Mouse (Mus musculus) stomach, embryonic 14.5 days (tissue): Measurements from ENCODE around the gene Paqr4. TPM values are rescaled to one million over a fixed set of nuclear protein-coding genes. Genes with fewer than 3 reads are reported as not detected.
A peak's percentile ranks its signal among the peaks of the same experiment; 100 is the strongest.

Experiments used
- ATAC-seq: fragments of 200-750 bp; cut with Nextera tagmentation; 2 replicates; pipeline ENCODE4 v1.8.0; 2017; ENCODE audit warnings: low read depth, moderate TSS enrichment; ENCODE audit not compliant: insufficient number of reproducible peaks, insufficient read depth, low FRiP score
- H3K27ac ChIP-seq: fragments of 300-500 bp; sonication (generic); 2 replicates; pipeline ENCODE4 v1.5.1; 2014; ENCODE audit warnings: mild to moderate bottlenecking, low read length, moderate library complexity, mixed read lengths
- H3K27me3 ChIP-seq: fragments of 300-500 bp; sonication (generic); 2 replicates; pipeline ENCODE4 v1.6.1; 2014; ENCODE audit warnings: low read length, control low read depth, mixed read lengths; ENCODE audit not compliant: control insufficient read depth, insufficient read depth
- H3K36me3 ChIP-seq: fragments of 300-500 bp; sonication (generic); 2 replicates; pipeline ENCODE4 v1.6.1; 2014; ENCODE audit warnings: mild to moderate bottlenecking, control low read depth, low read length, moderate library complexity, mixed read lengths; ENCODE audit not compliant: control insufficient read depth, insufficient read depth
- H3K4me1 ChIP-seq: fragments of 300-500 bp; sonication (generic); 2 replicates; pipeline ENCODE4 v1.6.1; 2014; ENCODE audit warnings: low read length, control low read depth, mixed read lengths; ENCODE audit not compliant: control insufficient read depth, insufficient read depth
- H3K4me2 ChIP-seq: fragments of 300-500 bp; sonication (generic); replicated peaks from 2 replicates; pipeline ENCODE4 v1.6.1; 2014; ENCODE audit warnings: low read depth, low read length, control low read depth
- H3K4me3 ChIP-seq: fragments of 300-500 bp; sonication (generic); 2 replicates; pipeline ENCODE4 v1.5.1; 2014; ENCODE audit warnings: low read depth, low read length, control low read depth
- H3K9ac ChIP-seq: fragments of 300-500 bp; sonication (generic); replicated peaks from 2 replicates; pipeline ENCODE4 v1.6.1; 2014; ENCODE audit warnings: low read depth, mild to moderate bottlenecking, control low read depth, low read length, moderate library complexity, mixed read lengths
- H3K9me3 ChIP-seq: fragments of 300-500 bp; sonication (generic); 2 replicates; pipeline ENCODE4 v1.6.1; 2016; ENCODE audit warnings: low read depth, low read length, control low read depth; ENCODE audit not compliant: control insufficient read depth
- WGBS: fragments of 180-500 bp; shearing (Covaris S2); extraction: QIAGEN DNeasy Blood & Tissue Kit; methylation state at CpG from one replicate; pipeline ENCODE4 v1.1.7; 2014; 5-methylcytosine and 5-hydroxymethylcytosine counted together
- polyA plus RNA-seq: library from polyadenylated mRNA; unstranded; fragments of >200 nt; fragmentation: Nextera tagmentation; extraction: Ambion mirVana; gene quantifications from 2 replicates; pipeline ENCODE4 v1.2.1, GENCODE M21; 2014

The Paqr4 gene
- polyA plus RNA-seq, 1 experiment from 2014 or later: 24.7 TPM

GRCm38 (mm10) chr17:23761155-23761554 is 20.5 kb upstream of the Paqr4 start:
- Histone ChIP-seq H3K4me1 (no peaks in the 10 kb centered on the region), H3K27ac (no peak overlapping the region), H3K36me3 (peaks cover 38% of the 10 kb centered on the region), H3K4me3 (no peak overlapping the region), H3K9ac (no peak overlapping the region), H3K27me3 (no peaks in the 10 kb centered on the region), H3K9me3 (no peaks in the 10 kb centered on the region), H3K4me2 (no peak overlapping the region)
- 96% methylated on average over 3 of the region's 3 CpGs for WGBS
- no peak for ATAC-seq

- H3K9ac ChIP-seq: no peak overlapping the region
- no peak overlapping the region for H3K4me3 ChIP-seq
- H3K36me3 ChIP-seq: peaks cover 45% of the 10 kb centered on the region
- no peaks in the 10 kb centered on the region for H3K4me1 ChIP-seq
- ATAC-seq: no peak
- no peak overlapping the region for H3K4me2 ChIP-seq
- H3K27me3 ChIP-seq: no peaks in the 10 kb centered on the region
- no peak overlapping the region for H3K27ac ChIP-seq
- H3K9me3 ChIP-seq: no peaks in the 10 kb centered on the region
- 91% methylated on average over 9 of the region's 9 CpGs for WGBS
These were observed 19.6 kb upstream of the Paqr4 start for GRCm38 (mm10) chr17:23760231-23760630.

GRCm38 (mm10) chr17:23758801-23759200 is 18.1 kb upstream of the Paqr4 start:
- Histone ChIP-seq H3K4me1 (no peaks in the 10 kb centered on the region), H3K27me3 (no peaks in the 10 kb centered on the region), H3K36me3 (peaks cover 45% of the 10 kb centered on the region), H3K4me2 (no peak overlapping the region), H3K9ac (no peak overlapping the region), H3K9me3 (no peaks in the 10 kb centered on the region), H3K27ac (no peak overlapping the region), H3K4me3 (no peak overlapping the region)
- WGBS: 88% methylated on average over 8 of the region's 8 CpGs
- no peak for ATAC-seq

GRCm38 (mm10) chr17:23757581-23757980 is 16.9 kb upstream of the Paqr4 start:
- no peak overlapping the region for H3K4me3 ChIP-seq
- no peak overlapping the region for H3K27ac ChIP-seq
- H3K9ac ChIP-seq: no peak overlapping the region
- H3K4me1 ChIP-seq: no peaks in the 10 kb centered on the region
- no peaks in the 10 kb centered on the region for H3K9me3 ChIP-seq
- no peaks in the 10 kb centered on the region for H3K27me3 ChIP-seq
- no peak overlapping the region for H3K4me2 ChIP-seq
- WGBS: 91% methylated on average over 9 of the region's 9 CpGs
- peaks cover 55% of the 10 kb centered on the region for H3K36me3 ChIP-seq
- no peak for ATAC-seq

GRCm38 (mm10) chr17:23755689-23756088 is 15.0 kb upstream of the Paqr4 start:
- H3K27me3 ChIP-seq: no peaks in the 10 kb centered on the region
- peak overlapping the region; percentile 39; the same call in 1 of the 2 replicates for H3K27ac ChIP-seq
- H3K36me3 ChIP-seq: peaks cover 45% of the 10 kb centered on the region
- no peak overlapping the region for H3K4me2 ChIP-seq
- no peaks in the 10 kb centered on the region for H3K4me1 ChIP-seq
- no peak overlapping the region for H3K9ac ChIP-seq
- H3K4me3 ChIP-seq: no peak overlapping the region
- WGBS: 94% methylated on average over 13 of the region's 13 CpGs
- ATAC-seq: no peak
- H3K9me3 ChIP-seq: no peaks in the 10 kb centered on the region

GRCm38 (mm10) chr17:23749400-23750191 is 8.9 kb upstream of the Paqr4 start:
- H3K27ac ChIP-seq: no peak overlapping the region; the same call in 1 of the 2 replicates
- WGBS: 79% methylated on average over 11 of the region's 11 CpGs
- peaks cover 13% of the 10 kb centered on the region; the same call in 1 of the 2 replicates for H3K36me3 ChIP-seq
- no peak for ATAC-seq
- H3K4me1 ChIP-seq: 0 out of 2 replicates have a peak, but pooled peaks cover 16% of the 10 kb centered on the region
- peaks cover 21% of the 10 kb centered on the region for H3K27me3 ChIP-seq
- no peak overlapping the region for H3K9ac ChIP-seq
- H3K4me2 ChIP-seq: no peak overlapping the region; the same call in 1 of the 2 replicates
- no peak overlapping the region for H3K4me3 ChIP-seq
- H3K9me3 ChIP-seq: no peaks in the 10 kb centered on the region

- Histone ChIP-seq H3K27ac (no peak overlapping the region; the same call in 1 of the 2 replicates), H3K27me3 (peaks cover 23% of the 10 kb centered on the region), H3K4me3 (no peak overlapping the region), H3K4me2 (no peak overlapping the region; the same call in 1 of the 2 replicates), H3K36me3 (peaks cover 13% of the 10 kb centered on the region; the same call in 1 of the 2 replicates), H3K9me3 (no peaks in the 10 kb centered on the region), H3K4me1 (0 out of 2 replicates have a peak, but pooled peaks cover 19% of the 10 kb centered on the region), H3K9ac (no peak overlapping the region)
- WGBS: 33% methylated on average over 10 of the region's 10 CpGs
- no peak for ATAC-seq
These were observed 8.1 kb upstream of the Paqr4 start for GRCm38 (mm10) chr17:23748631-23749391.

- H3K27me3 ChIP-seq: peaks cover 30% of the 10 kb centered on the region
- H3K4me3 ChIP-seq: no peak overlapping the region
- no peak overlapping the region for H3K4me2 ChIP-seq
These were observed 7.4 kb upstream of the Paqr4 start for GRCm38 (mm10) chr17:23748026-23748425.

More at GRCm38 (mm10) chr17:23748026-23748425, 7.4 kb upstream of the Paqr4 start:
- WGBS: 31% methylated on average over 6 of the region's 6 CpGs
- Histone ChIP-seq H3K27ac (no peak overlapping the region), H3K4me1 (0 out of 2 replicates have a peak, but pooled peaks cover 19% of the 10 kb centered on the region), H3K36me3 (peaks cover 7% of the 10 kb centered on the region; the same call in 1 of the 2 replicates), H3K9me3 (no peaks in the 10 kb centered on the region), H3K9ac (no peak overlapping the region)
- ATAC-seq: no peak
